Mouse (Mus musculus): Measurements from ENCODE around the gene Ywhag.

Gene Ywhag

GRCm38 (mm10) chr5:135951660-135952059, 17.2 kb upstream of the Ywhag start:
- DNase-seq (ENCODE audit: low spot score), result no peak

GRCm38 (mm10) chr5:135950710-135951412, 16.4 kb upstream of the Ywhag start:
- peak; percentile 77 for DNase-seq (ENCODE audit: low spot score)

- DNase-seq (ENCODE audit: low spot score), result no peak
Measured at GRCm38 (mm10) chr5:135946621-135947020, 12.2 kb upstream of the Ywhag start.

GRCm38 (mm10) chr5:135945916-135946408, 11.5 kb upstream of the Ywhag start:
- no peak for DNase-seq (ENCODE audit: low spot score)

GRCm38 (mm10) chr5:135942710-135943109, 8.3 kb upstream of the Ywhag start:
- DNase-seq (ENCODE audit: low spot score), result no peak

GRCm38 (mm10) chr5:135940587-135940986, 6.2 kb upstream of the Ywhag start:
- no peak for DNase-seq (ENCODE audit: low spot score)

- no peak for DNase-seq (ENCODE audit: low spot score)
Measured at GRCm38 (mm10) chr5:135935641-135936190, 1.3 kb upstream of the Ywhag start.

GRCm38 (mm10) chr5:135935176-135935523, 734 bp upstream of the Ywhag start:
- no peak for DNase-seq (ENCODE audit: low spot score)

- DNase-seq (ENCODE audit: low spot score), result peak; percentile 69
Measured at GRCm38 (mm10) chr5:135933900-135934441, 445 bp downstream of the Ywhag start.

GRCm38 (mm10) chr5:135933222-135933899, 1.1 kb downstream of the Ywhag start:
- peak; percentile 30 for DNase-seq (ENCODE audit: low spot score)

GRCm38 (mm10) chr5:135932359-135932758, 2.1 kb downstream of the Ywhag start:
- no peak for DNase-seq (ENCODE audit: low spot score)

GRCm38 (mm10) chr5:135931526-135931925, 2.9 kb downstream of the Ywhag start:
- no peak for DNase-seq (ENCODE audit: low spot score)

- DNase-seq (ENCODE audit: low spot score), result no peak
Measured at GRCm38 (mm10) chr5:135929685-135930424, 4.6 kb downstream of the Ywhag start.

- DNase-seq (ENCODE audit: low spot score), result no peak
Measured at GRCm38 (mm10) chr5:135923901-135924300, 10.5 kb downstream of the Ywhag start.

- DNase-seq (ENCODE audit: low spot score), result no peak
Measured at GRCm38 (mm10) chr5:135919902-135920301, 14.5 kb downstream of the Ywhag start.

- no peak for DNase-seq (ENCODE audit: low spot score)
Measured at GRCm38 (mm10) chr5:135918593-135918992, 15.8 kb downstream of the Ywhag start.

- DNase-seq (ENCODE audit: low spot score), result no peak
Measured at GRCm38 (mm10) chr5:135918059-135918437, 16.4 kb downstream of the Ywhag start.

- DNase-seq (ENCODE audit: low spot score), result no peak
Measured at GRCm38 (mm10) chr5:135917327-135918058, 16.9 kb downstream of the Ywhag start.

- no peak for DNase-seq (ENCODE audit: low spot score)
Measured at GRCm38 (mm10) chr5:135916601-135917000, 17.8 kb downstream of the Ywhag start.

GRCm38 (mm10) chr5:135916051-135916565, 18.3 kb downstream of the Ywhag start:
- DNase-seq (ENCODE audit: low spot score), result no peak

- DNase-seq (ENCODE audit: low spot score), result no peak
Measured at GRCm38 (mm10) chr5:135914156-135914555, 20.3 kb downstream of the Ywhag start.
